Mouse (Mus musculus): ENCODE results near the gene Nrip1. TPM values are rescaled to one million over a fixed set of nuclear protein-coding genes. Genes with fewer than 3 reads are reported as not detected.

Gene Nrip1
- polyA plus RNA-seq, 1 experiment from 2014 or later: 78.6 TPM

GRCm38 (mm10) chr16:76316940-76317822 is 56.4 kb downstream of the Nrip1 start:
- DNase-seq (ENCODE audit: low spot score): no peak

DNA sequence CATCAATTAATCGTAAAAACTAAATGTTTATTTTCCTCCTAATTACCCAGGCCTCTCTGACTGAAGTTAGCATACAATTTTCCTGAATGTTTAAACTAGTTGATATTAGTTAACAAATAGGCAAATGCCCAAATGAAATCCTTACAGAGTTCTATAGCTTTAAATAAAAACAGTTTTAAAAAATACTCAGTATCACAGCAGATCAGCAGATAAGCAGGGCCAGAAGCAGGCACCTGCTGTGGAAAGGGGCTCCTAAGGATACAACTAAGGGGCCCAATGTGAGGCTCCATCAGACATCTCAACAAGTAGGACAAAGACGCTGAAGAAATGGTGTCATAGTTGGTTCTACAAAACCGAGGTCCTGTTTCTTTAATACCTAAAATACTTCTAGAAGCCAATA is 58.0 kb downstream of the Nrip1 start:
- DNase-seq (ENCODE audit: low spot score): no peak

DNA sequence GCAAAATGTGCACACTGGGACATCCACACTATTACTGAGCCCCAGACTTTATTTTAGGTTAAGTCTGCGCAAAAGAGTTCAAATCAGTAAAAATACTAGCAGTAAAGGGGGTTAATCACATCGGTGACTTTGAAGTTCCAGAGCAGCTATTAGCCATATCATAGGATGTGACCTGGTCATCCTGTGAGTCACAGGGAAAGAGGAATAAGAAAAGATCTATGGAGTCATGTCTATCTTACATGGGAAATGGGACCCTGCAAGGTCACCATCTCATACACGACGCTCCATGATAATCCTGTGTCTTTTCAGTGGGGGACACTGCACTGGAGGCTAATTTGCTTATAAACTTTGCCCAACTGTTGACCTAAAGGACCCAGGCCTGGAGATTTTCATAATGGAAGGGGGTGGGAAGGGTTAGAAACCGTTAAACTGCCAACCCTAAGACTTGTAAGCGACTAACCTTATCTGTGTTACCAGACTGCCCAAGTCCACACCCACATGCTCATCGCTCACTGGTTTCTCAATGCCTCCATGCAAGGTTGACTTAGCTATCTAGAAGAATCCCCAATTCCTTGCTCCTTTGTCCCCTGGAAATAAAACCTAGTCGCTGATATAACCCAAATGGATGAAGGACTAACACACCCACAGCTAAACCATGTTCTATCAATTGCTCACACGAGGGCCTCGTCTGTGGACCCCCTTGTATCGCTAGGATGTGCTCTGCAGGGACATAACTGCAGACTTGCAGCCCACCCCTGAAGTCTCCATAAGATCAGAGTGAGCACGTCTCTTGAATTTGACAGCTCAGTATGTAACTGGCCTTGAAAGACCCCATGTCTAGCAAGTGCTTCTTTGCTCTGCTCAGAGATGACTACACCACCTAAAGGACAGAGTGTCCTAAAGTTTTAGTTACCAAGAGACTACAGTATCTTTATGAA is 59.3 kb downstream of the Nrip1 start:
- DNase-seq (ENCODE audit: low spot score): no peak

DNA sequence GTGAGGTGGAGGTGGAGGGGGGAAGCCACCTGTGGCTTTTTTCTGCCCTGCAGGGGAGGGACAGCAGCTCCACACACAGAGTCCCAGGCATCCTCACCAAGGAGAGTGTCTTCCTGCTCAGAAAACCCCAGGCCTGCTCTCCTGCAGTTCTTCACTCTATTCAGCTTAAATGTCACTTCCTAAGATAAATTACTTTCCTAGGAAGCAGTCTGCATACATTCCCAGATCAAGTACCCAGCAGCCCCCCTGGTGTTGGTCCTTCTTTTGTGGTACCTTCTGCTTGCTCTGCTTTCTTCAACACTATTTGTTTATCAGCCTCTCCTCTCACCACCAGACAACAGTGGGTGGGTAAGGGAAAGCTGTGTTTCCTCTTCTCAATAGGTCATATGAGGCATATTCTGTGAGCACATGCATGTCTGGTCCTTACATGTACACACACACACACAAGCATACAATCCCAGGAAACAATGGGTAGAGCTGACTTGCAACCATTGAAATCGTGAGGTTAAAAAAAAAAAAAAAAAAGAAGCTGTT is 60.7 kb downstream of the Nrip1 start:
- no peak for DNase-seq (ENCODE audit: low spot score)

- no peak for DNase-seq (ENCODE audit: low spot score)
These were observed 62.8 kb downstream of the Nrip1 start for GRCm38 (mm10) chr16:76310791-76311190.

DNA sequence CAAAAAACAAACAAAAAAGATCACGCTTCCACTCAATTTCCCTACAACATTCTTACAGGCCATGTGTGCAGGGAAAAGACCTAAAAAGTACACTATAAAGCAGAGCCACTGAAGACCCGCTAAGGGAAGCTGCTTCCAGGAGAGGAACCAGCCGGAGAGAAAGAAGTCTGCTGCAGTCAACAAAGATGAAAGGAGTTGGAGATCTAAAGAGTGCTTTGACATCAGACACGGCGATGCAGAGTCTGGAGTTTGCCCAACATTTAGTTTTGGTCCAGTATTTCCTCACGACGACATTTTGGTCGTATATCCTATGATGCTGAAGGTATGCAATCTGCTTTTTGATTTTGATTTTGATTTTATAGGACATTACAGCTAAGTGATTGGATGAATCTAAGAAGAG is 63.3 kb downstream of the Nrip1 start:
- peak; percentile 57 for DNase-seq (ENCODE audit: low spot score)

DNA sequence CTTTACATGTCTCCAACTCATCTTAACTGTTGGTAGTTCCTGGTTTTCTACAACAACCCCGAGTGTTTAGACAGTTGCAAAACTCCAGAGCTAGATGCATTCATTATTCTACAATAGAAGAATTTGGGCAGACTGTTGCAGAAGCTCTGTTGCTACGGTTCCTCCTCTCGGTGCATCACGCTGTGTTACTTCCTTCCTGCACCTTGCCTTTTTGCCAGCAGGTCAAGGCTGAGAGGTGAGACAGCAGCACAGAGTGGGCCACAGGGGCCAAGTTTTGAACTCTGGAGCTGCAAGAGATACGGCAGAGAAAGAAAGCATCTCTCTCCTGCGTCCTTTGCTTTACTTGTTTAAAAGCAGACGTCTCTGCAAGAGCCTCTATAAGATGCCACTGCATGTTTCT is 64.3 kb downstream of the Nrip1 start:
- no peak for DNase-seq (ENCODE audit: low spot score)

DNA sequence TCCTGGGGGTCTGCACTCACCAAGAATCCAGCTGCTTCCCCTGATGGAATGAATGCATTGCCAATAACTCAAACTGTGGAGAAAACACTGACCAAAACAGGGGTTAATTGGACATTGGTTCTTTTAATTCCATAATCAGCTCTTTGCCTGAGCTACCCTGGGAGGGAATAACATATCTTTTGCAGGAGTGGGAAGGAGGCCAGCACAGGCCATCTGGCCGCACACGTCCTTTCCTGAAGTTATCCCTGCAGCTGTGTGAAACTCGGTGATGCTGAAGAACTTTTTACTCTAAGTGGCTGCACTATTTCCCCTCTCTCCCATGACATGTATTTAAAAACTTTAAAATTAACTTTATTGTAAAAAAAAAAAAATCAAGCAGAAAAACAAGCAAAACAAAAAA is 66.6 kb downstream of the Nrip1 start:
- no peak for DNase-seq (ENCODE audit: low spot score)

DNA sequence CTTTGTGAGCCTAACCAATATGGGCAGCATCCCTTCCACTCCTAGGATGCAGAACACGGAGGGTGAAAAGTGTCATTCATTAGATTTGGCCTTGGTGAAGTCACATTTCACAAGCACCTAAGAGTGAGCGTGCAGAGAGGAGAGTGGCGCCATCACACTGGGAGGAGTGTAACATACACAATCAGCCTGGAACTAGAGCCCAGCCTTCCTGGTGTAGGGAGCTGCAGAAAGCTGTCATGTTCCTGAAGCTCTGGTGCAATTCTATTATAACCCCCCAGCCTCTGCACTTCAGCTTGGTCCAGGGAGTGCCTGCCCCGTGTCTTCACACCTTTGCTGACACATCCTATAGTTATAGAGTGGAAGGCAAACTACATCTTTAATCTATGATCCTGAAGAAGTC is 67.2 kb downstream of the Nrip1 start:
- no peak for DNase-seq (ENCODE audit: low spot score)

- no peak for DNase-seq (ENCODE audit: low spot score)
These were observed 70.2 kb downstream of the Nrip1 start for GRCm38 (mm10) chr16:76303436-76303835.

- no peak for DNase-seq (ENCODE audit: low spot score)
These were observed 71.9 kb downstream of the Nrip1 start for GRCm38 (mm10) chr16:76301728-76302050.

DNA sequence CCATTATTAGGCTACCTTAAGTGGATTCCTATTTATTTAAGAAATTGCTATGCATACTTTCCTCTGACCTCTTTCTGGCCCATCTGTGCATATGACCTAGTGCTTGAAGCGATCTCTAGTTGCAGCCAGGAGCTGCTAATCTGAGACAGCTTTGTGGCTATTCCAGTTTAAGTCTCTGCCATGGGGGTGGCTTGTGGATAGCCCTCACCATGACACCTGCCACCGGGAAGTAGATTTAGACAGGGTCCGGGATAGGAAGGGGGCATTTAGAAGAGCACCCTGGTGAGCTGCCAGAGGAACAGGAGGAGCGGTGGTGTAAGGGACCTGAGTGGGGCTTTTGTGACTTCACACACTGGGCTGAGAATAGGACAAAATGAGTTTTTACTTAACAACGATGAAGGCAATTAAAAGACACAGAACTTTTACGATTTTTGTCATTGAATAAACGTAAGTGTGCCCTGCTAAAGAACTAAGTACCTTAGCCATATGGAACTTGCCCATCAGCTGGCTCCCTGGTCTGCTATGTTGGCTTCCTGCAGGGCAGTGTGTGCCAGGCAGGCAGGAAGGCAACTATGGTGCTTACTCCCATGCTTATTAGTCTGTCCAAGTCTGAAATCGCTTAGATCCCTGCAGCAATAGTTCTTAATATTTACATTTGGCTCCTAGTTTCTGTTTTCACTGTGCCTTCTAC is 72.4 kb downstream of the Nrip1 start:
- no peak for DNase-seq (ENCODE audit: low spot score)

DNA sequence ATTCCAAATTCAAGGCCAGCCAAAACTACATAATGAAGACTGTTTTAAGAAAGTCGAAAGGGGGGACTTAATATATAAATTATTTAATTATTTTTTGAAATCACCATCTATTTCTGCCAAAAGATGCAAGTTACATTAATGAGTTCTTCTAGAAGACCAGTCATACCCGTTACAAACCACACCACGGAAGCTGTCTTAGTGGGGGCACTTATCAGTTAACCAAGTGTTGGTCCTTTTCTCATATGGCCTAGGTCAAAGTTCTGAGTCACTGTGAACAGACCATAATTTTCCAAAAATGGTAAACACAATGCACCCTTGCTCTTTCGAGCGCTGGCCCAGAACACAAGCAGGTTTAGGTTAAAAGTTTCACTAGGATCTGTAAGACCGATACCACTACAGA is 73.2 kb downstream of the Nrip1 start:
- no peak for DNase-seq (ENCODE audit: low spot score)

- DNase-seq (ENCODE audit: low spot score): peak; percentile 67
These were observed 74.1 kb downstream of the Nrip1 start for GRCm38 (mm10) chr16:76299511-76299910.

DNA sequence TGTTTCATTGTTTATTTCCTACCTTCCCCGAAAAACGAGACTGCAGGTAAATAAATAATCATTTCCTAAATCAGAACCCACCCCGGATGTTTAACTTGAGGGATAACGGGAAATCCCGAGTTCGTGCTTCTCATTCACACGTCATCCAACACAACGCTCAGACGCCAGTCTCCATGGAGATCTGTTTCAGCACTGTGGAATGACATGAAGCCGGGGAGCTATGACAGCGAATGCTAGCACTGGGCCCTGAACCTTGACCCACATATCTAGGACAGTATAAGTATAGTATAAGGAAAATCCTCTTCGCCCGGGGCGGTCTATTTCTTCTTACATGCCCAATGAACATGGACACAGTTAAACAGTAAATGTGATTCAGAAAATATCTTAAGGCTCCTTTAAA is 78.3 kb downstream of the Nrip1 start:
- no peak for DNase-seq (ENCODE audit: low spot score)

DNA sequence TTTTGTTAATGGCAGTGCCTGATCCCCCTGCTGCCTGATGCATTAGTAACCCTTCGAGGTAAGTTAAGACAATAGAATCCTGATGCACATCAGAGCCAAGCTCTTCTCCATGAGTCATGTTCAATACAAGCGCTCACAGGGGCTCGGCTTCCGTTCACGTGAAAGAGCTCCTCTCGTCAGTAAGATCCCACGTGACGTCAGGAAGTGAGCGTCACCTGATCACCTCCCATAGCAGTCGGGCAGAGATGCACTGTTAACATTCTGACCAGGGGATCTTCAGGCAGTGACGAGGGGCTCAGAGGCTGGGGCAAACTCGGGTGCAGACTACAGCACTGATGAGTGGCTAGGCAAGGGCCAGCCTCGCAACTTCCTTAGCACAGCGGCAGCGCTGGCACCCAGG is 79.1 kb downstream of the Nrip1 start:
- no peak for DNase-seq (ENCODE audit: low spot score)

- no peak for DNase-seq (ENCODE audit: low spot score)
These were observed 79.7 kb downstream of the Nrip1 start for GRCm38 (mm10) chr16:76293765-76294463.

DNA sequence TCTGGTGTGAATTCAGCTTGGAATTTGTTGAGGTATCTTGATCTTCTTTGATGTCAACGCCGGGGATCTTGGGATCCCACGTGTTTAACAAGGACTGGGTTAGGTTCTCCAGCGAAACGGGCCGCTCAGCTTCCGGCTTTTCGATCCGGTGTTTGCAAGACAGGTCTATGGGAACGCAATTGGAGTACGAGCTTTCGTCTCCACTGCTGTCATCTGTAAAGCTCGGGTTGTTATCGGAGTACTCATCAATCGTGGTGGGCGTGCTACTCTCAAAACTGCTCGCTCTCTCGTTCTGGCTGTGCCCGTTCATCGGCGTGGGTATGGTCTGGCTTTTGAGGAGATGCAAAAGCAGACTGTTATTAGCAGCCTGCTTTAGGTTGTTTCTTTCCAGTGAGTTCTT is 80.5 kb downstream of the Nrip1 start:
- no peak for DNase-seq (ENCODE audit: low spot score)

- no peak for DNase-seq (ENCODE audit: low spot score)
These were observed 81.0 kb downstream of the Nrip1 start for GRCm38 (mm10) chr16:76292656-76293055.

DNA sequence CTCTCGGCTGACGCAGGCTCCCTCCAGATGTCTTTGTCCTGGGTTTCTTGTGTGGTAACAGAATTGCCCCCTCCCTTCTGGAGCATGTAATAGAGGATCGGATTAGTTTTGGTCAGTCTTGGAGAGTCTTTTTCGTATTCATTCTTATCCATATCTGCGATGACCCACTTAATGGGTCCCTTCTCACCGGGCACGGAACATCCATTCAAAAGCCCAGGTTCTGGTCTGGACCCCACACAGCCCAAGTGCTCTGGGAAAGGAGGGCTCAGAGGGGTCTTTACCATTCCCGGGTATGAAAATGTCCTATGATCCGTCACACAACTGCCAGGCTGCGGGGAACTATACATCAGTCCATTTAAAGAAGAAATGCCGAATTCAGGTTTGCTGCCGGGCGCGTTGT is 82.3 kb downstream of the Nrip1 start:
- DNase-seq (ENCODE audit: low spot score): no peak

DNA sequence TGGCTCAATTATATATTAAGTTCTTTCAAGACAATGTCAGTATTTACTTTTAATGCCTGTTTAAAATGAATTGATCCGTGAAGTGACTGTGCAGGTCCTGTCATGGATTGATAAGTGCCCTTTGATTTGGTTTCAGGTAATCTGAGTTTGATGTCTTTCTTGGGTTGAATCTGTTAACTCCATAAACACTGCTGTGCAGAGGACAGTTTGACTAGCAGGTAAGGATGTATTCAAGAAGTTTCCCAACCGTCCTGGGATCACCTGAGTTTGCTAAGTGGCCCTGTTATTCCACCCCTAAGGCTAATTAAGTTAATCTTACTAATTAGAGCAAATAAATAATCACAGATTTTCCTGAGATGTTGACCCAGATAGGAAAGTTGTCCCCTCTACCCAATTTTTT is 84.1 kb downstream of the Nrip1 start:
- DNase-seq (ENCODE audit: low spot score): no peak
